Mouse (Mus musculus) forebrain, embryonic 10.5 days (tissue): ENCODE measurements at regions not wholly inside any gene's neighbourhood (a gene's known extent, or its start where the extent isn't known, plus 50 kb on each side); places are given as distances from the start of the nearest gene placed in this dataset.
A peak's percentile ranks its signal among the peaks of the same experiment; 100 is the strongest.

Source experiments
- DNase-seq: peaks from one replicate; pipeline ENCODE4 v3.0.0-alpha.2; 2017; ENCODE audit warnings: low spot score; ENCODE audit errors: extremely low spot score
- H3K27ac ChIP-seq: fragments of 300-500 bp; sonication (generic); 2 replicates; pipeline ENCODE4 v1.5.1; 2016; ENCODE audit warnings: mild to moderate bottlenecking
- H3K27me3 ChIP-seq: fragments of 300-500 bp; sonication (generic); 2 replicates; pipeline ENCODE4 v1.6.1; 2016; ENCODE audit warnings: mild to moderate bottlenecking; ENCODE audit not compliant: poor library complexity, severe bottlenecking
- H3K36me3 ChIP-seq: fragments of 300-500 bp; sonication (generic); replicated peaks from 2 replicates; pipeline ENCODE4 v1.6.1; 2016; ENCODE audit warnings: mild to moderate bottlenecking, moderate library complexity
- H3K4me1 ChIP-seq: fragments of 300-500 bp; sonication (generic); 2 replicates; pipeline ENCODE4 v1.6.1; 2016
- H3K4me3 ChIP-seq: fragments of 300-500 bp; sonication (generic); 2 replicates; pipeline ENCODE4 v1.5.1; 2016; ENCODE audit warnings: mild to moderate bottlenecking, moderate library complexity
- H3K9me3 ChIP-seq: fragments of 300-500 bp; sonication (generic); 2 replicates; pipeline ENCODE4 v1.6.1; 2016; ENCODE audit warnings: mild to moderate bottlenecking, moderate library complexity
- WGBS: fragments of 180-500 bp; shearing (Covaris S2); methylation state at CpG from one replicate; pipeline ENCODE4 v1.1.7; 2016; 5-methylcytosine and 5-hydroxymethylcytosine counted together

GRCm38 (mm10) chr14:61665815-61666214 is 58.6 kb downstream of the Kcnrg start:
- H3K27me3 ChIP-seq, result no peaks in the 10 kb centered on the region
- H3K9me3 ChIP-seq, result no peaks in the 10 kb centered on the region
- no peak overlapping the region for H3K27ac ChIP-seq
- H3K36me3 ChIP-seq, result no peaks in the 10 kb centered on the region
- H3K4me1 ChIP-seq, result no peaks in the 10 kb centered on the region
- no peak for DNase-seq
- no peak overlapping the region for H3K4me3 ChIP-seq
- 92% methylated on average over 3 of the region's 3 CpGs for WGBS

GRCm38 (mm10) chr14:61673184-61673583 is 65.9 kb downstream of the Kcnrg start:
- no peak overlapping the region for H3K4me3 ChIP-seq
- peaks cover 16% of the 10 kb centered on the region for H3K36me3 ChIP-seq
- 92% methylated on average over 2 of the region's 2 CpGs for WGBS
- H3K9me3 ChIP-seq, result no peaks in the 10 kb centered on the region
- no peak overlapping the region for H3K27ac ChIP-seq
- H3K4me1 ChIP-seq, result no peaks in the 10 kb centered on the region
- no peaks in the 10 kb centered on the region for H3K27me3 ChIP-seq
- DNase-seq, result no peak

- DNase-seq, result no peak
- Histone ChIP-seq H3K36me3 (peaks cover 5% of the 10 kb centered on the region; the same call in 1 of the 2 replicates), H3K9me3 (no peaks in the 10 kb centered on the region), H3K27me3 (peaks cover 23% of the 10 kb centered on the region), H3K27ac (no peak overlapping the region), H3K4me3 (no peak overlapping the region), H3K4me1 (peaks cover 24% of the 10 kb centered on the region)
- 92% methylated on average over 1 of the region's 1 CpGs for WGBS
Measured at GRCm38 (mm10) chr14:61678107-61678506, 70.8 kb downstream of the Kcnrg start.

GRCm38 (mm10) chr14:61680818-61681707 is 73.8 kb downstream of the Kcnrg start:
- Histone ChIP-seq H3K36me3 (no peaks in the 10 kb centered on the region; the same call in 1 of the 2 replicates), H3K4me3 (peak overlapping the region; percentile 69), H3K9me3 (no peaks in the 10 kb centered on the region), H3K27me3 (peaks cover 53% of the 10 kb centered on the region), H3K27ac (peak overlapping the region; percentile 93), H3K4me1 (peaks cover 53% of the 10 kb centered on the region)
- WGBS, result under 1% methylated on average over 50 of the region's 50 CpGs
- peak; percentile 93 for DNase-seq

GRCm38 (mm10) chr14:61681708-61682701 is 74.7 kb downstream of the Kcnrg start:
- Histone ChIP-seq H3K27ac (peak overlapping the region; percentile 93), H3K27me3 (peaks cover 62% of the 10 kb centered on the region), H3K9me3 (no peaks in the 10 kb centered on the region), H3K4me3 (peak overlapping the region; percentile 69), H3K36me3 (no peaks in the 10 kb centered on the region), H3K4me1 (peaks cover 63% of the 10 kb centered on the region)
- peak; percentile 86 for DNase-seq
- under 1% methylated on average over 86 of the region's 90 CpGs for WGBS

GRCm38 (mm10) chr14:61682721-61683355 is 75.6 kb downstream of the Kcnrg start:
- peak; percentile 76 for DNase-seq
- H3K4me3 ChIP-seq, result peak overlapping the region; percentile 69
- no peaks in the 10 kb centered on the region for H3K36me3 ChIP-seq
- H3K27me3 ChIP-seq, result peaks cover 71% of the 10 kb centered on the region
- under 1% methylated on average over 54 of the region's 54 CpGs for WGBS
- H3K9me3 ChIP-seq, result no peaks in the 10 kb centered on the region
- H3K27ac ChIP-seq, result peak overlapping the region; percentile 93
- H3K4me1 ChIP-seq, result peaks cover 70% of the 10 kb centered on the region

- DNase-seq, result no peak
Measured at GRCm38 (mm10) chr14:61683356-61683740, 76.1 kb downstream of the Kcnrg start.

GRCm38 (mm10) chr14:61683791-61684411 is 76.6 kb downstream of the Kcnrg start:
- peaks cover 75% of the 10 kb centered on the region for H3K4me1 ChIP-seq
- peak overlapping the region; percentile 69 for H3K4me3 ChIP-seq
- peaks cover 81% of the 10 kb centered on the region for H3K27me3 ChIP-seq
- no peaks in the 10 kb centered on the region for H3K36me3 ChIP-seq
- 2% methylated on average over 19 of the region's 19 CpGs for WGBS
- no peaks in the 10 kb centered on the region for H3K9me3 ChIP-seq
- no peak overlapping the region for H3K27ac ChIP-seq
- peak; percentile 45 for DNase-seq

More at GRCm38 (mm10) chr14:61683356-61683740, 76.1 kb downstream of the Kcnrg start:
- Histone ChIP-seq H3K36me3 (no peaks in the 10 kb centered on the region), H3K4me3 (peak overlapping the region; percentile 69), H3K27me3 (peaks cover 75% of the 10 kb centered on the region), H3K4me1 (peaks cover 70% of the 10 kb centered on the region), H3K27ac (peak overlapping the region; percentile 93), H3K9me3 (no peaks in the 10 kb centered on the region)
- WGBS, result 2% methylated on average over 9 of the region's 9 CpGs

- H3K27ac ChIP-seq, result no peak overlapping the region
- peaks cover 81% of the 10 kb centered on the region for H3K4me1 ChIP-seq
- H3K27me3 ChIP-seq, result peaks cover 81% of the 10 kb centered on the region
- no peaks in the 10 kb centered on the region for H3K36me3 ChIP-seq
- no peaks in the 10 kb centered on the region for H3K9me3 ChIP-seq
- 1% methylated on average over 26 of the region's 26 CpGs for WGBS
- peak; percentile 44 for DNase-seq
- H3K4me3 ChIP-seq, result peak overlapping the region; percentile 69
Measured at GRCm38 (mm10) chr14:61684473-61685230, 77.4 kb downstream of the Kcnrg start.

- H3K9me3 ChIP-seq, result no peaks in the 10 kb centered on the region
- H3K4me1 ChIP-seq, result peaks cover 78% of the 10 kb centered on the region
- H3K4me3 ChIP-seq, result no peak overlapping the region; the same call in 1 of the 2 replicates
- WGBS, result 2% methylated on average over 12 of the region's 12 CpGs
- DNase-seq, result no peak
- no peaks in the 10 kb centered on the region for H3K36me3 ChIP-seq
- H3K27ac ChIP-seq, result no peak overlapping the region
- peaks cover 81% of the 10 kb centered on the region for H3K27me3 ChIP-seq
Measured at GRCm38 (mm10) chr14:61685231-61685800, 78.1 kb downstream of the Kcnrg start.

GRCm38 (mm10) chr14:61686101-61686691 is 78.9 kb downstream of the Kcnrg start:
- peak overlapping the region; percentile 54 for H3K4me3 ChIP-seq
- no peak overlapping the region for H3K27ac ChIP-seq
- H3K4me1 ChIP-seq, result peaks cover 70% of the 10 kb centered on the region
- H3K36me3 ChIP-seq, result no peaks in the 10 kb centered on the region
- peaks cover 87% of the 10 kb centered on the region for H3K27me3 ChIP-seq
- WGBS, result under 1% methylated on average over 31 of the region's 35 CpGs
- no peaks in the 10 kb centered on the region for H3K9me3 ChIP-seq
- DNase-seq, result peak; percentile 68
